Mouse (Mus musculus) central nervous system, embryonic 11.5 days (tissue): ENCODE measurements around the gene Smim24. TPM values are rescaled to one million over a fixed set of nuclear protein-coding genes. Genes with fewer than 3 reads are reported as not detected.

Experiments used
- polyA plus RNA-seq: library from polyadenylated mRNA; depleted of rRNA; stranded (reverse); fragments of >200 nt; gene quantifications from 2 replicates; pipeline ENCODE4 v1.2.3, GENCODE M21; 2012; rRNA removed

Gene Smim24
- 3.7 and 5.0 TPM in 2 replicates for polyA plus RNA-seq

GRCm38 (mm10) chr10:81392781-81393185 is at the start of gene Smim24:
Gene Smim24 (plus strand): TSS chr10:81393051.

DNA sequence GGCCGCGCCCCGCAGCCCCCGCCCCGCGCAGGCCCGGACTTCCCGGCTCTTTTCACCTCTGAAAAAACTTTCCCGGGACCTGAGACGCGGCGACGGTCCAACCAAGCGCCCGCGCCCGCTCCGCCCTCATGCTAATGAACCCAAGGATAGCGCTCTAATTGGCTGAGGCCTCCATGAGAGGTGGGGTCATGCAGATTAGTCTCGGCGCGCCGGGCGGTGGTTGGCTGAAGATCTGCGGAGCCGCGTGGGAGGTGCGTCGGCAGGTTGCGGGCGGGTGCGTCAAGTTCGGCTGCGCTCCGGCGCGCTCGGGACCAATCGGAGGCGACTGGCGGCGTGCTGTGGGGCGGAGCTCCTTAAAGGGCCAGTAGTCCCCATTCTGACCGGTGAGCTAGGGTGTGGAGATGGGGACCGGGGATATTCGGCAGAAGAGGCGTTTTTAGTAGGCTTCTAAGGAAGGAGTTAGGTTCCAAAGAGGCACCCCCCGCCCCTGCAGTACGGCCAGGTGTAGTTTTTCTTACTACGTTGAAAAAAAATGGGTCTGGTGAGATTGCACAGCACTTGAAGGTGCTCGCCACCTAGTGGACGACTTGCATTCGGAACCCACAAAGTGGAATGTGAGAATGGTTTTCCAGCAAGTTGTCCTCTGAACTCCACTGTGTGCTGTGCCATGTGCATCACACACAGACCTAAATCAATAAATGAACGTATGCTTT is 42.3 kb upstream of the Smim24 start, which contains the start of gene Hmg20b:
Hmg20b (minus strand) TSS at position 130 of the 713 bp plus-strand sequence.

DNA sequence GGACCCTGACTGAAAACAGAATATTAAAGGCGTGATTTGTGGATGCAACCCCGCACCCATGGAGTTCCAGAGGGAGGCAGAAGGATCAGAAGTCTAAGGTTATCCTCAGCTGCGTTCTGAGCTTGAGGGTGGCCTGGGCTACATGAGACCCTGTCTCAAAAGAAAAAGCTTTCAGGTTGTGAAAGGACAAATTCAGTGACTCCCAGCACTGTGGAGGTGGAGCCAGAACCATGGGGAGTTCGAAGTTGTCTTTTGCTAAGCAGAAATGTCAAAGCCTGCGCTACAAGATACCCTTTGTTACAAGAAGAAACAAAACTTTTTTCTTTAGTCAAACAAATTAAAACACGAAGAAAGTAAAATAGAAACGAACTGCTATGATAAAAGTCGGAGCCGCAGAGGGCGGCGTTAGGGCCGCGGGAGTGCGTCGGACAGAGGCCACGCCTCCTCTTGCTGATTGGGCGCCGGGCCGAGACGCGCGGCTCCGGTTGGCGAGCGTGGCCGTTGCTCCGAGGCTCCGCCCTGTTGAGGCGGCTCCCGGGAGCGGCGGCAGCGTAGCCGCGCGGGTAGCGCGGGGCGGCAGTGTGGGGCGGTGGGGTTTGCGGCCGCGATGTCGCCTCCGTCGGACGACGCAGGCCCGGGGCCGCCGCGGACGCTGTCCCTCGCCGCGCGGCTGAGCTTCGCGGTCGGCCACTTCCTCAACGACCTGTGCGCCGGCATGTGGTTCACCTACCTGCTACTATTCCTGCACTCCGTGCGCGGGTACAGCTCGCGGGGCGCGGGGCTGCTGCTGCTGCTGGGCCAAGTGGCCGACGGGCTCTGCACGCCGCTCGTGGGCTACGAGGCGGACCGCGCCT is 35.6 kb upstream of the Smim24 start, which contains the start of gene Mfsd12:
Mfsd12 (plus strand) TSS at position 501 of the 854 bp plus-strand sequence.

DNA sequence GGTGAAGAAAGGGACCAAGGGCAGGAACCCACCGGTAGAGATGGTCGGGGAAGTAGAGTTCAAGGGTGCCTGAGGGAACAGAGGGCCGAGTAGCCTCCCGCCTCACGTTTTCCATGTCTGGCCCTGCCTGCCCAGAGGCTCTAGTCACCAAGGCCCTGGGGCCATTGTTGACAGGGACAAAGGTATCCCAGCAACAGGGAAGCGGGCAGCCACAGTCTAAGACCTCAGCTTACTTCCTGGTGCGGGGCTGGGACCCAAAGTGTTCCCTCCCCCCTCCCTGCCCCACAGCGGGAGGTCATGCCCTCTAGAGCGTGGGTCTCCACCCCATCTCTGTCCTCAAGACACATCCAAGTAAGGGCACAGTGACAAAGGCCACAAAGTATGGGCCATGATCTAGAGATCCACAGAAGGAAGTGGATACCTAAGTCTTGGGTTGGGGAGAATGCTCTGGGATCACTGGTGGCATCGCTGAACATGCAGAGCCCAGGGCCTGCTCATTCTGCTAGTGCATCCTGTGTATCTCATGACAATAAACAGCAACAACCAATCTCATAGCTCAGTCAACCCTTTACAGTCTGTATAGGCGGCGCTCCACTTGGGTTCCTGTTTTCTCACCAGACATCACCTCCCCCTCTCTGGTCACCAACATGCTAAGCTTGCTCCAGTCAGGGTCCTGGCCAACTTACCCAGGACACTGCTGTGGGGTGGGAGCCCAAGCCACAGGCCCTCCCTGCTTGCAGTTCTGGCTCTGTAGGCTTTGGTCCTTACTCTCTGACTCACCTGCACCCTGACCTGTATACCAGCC is 27.0 kb upstream of the Smim24 start, which contains the start of gene 4930404N11Rik:
4930404N11Rik (minus strand) TSS at position 145 of the 805 bp plus-strand sequence.

DNA sequence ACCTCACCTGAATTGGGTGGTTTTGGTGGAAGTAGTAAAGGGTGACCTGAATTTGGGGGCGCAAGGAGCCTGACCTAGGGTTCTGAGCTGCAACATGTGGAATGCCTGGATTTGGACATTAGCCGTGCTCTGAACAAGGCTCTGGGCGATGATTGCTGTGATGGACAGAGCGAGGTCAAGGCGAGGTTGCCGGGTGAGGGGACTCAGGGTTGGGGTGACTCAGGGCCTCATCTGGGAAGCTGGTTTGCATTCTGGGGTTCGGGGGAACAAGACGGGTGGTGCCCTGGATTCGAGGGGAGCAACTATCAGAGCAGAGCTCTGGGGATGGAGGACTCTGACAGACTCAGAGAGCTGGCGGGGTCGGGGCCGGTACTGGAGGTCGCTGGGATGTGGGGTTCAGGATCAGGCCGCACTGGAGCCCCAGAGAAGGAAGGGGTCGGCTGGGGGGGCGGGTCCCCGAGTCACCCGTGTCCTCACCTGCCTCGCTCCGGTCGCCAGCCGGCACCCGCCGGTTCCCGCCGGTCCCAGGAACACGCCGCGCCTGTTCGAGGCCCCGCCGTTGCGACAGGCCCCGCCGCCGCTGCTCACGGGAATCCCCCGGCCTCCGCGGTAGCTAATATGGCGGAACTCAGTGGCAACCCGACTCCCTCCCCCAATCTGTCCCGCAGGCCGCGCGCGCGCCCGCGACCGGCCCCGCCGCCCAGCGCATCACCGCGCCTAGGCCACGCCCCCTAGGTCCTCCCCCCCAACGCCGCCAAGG is 14.9 kb upstream of the Smim24 start, which contains the start of gene Fzr1:
Fzr1 (minus strand) TSS at position 724 of the 760 bp plus-strand sequence.

DNA sequence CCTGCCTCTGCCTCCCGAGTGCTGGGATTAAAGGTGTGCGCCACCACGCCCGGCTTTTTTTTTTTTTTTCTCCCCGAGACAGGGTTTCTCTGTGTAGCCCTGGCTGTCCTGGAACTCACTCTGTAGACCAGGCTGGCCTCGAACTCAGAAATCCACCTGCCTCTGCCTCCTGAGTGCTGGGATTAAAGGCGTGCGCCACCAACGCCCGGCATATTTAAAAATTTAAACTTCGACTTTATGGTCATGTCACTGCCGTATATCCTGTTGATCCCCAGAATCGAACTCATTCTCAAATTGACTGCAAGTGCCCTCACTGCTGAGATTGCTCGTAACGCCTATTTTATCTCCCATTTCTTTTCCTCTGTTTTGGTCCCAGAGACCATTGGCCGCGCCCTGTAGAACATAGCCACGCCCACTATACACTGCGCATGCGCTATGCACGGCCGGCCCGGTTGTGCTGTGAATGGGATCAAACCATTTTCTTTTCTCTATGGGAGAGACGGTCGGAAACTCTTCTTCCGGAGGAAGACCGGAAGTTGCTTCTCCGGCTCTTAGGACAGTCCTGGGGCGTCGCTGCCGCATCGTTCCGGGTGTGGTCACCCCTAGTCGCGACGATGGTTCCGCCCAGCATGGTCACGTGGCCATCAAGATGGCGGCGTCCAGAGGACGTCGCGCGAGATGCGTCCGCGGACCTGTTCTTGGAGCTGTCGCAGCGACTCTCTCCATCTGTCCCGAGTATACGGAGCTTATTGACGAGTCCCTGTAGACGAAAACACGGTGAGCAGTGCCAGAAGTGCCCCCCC is 8.8 kb upstream of the Smim24 start, which contains the start of the genes Dohh and Gm48551:
Dohh (plus strand) TSS at position 627 of the 803 bp plus-strand sequence.
Gm48551 (plus strand) TSS at position 665 of the 803 bp plus-strand sequence.

GRCm38 (mm10) chr10:81388505-81389055 is 4.3 kb upstream of the Smim24 start, which contains the start of gene Gm48552:
Gene Gm48552 (plus strand): TSS chr10:81389005.

Other genes with a start within 250 kb of the Smim24 start
- gene Pias4, start 225.1 kb upstream of the Smim24 start, polyA plus RNA-seq = 39.5 and 41.3 TPM in 2 replicates
- 1,158 and 1,360 TPM in 2 replicates for gene Eef2, start 216.4 kb upstream of the Smim24 start, polyA plus RNA-seq
- gene Dapk3, start 210.0 kb upstream of the Smim24 start, polyA plus RNA-seq = 63.2 and 71.7 TPM in 2 replicates
- not detected in 2 replicates for gene 4930442H23Rik, start 209.2 kb upstream of the Smim24 start, polyA plus RNA-seq
- gene Nmrk2, start 191.0 kb upstream of the Smim24 start, polyA plus RNA-seq = 0.02 and 0.04 TPM in 2 replicates
- 25.0 and 36.7 TPM in 2 replicates for gene Atcay, start 162.2 kb upstream of the Smim24 start, polyA plus RNA-seq
- gene Zfr2, start 159.9 kb upstream of the Smim24 start, polyA plus RNA-seq = 16.3 and 16.6 TPM in 2 replicates
- 4.0 and 4.3 TPM in 2 replicates for gene Matk, start 140.1 kb upstream of the Smim24 start, polyA plus RNA-seq
- 91.5 and 109 TPM in 2 replicates for gene Mrpl54, start 126.1 kb upstream of the Smim24 start, polyA plus RNA-seq
- gene Apba3, start 126.1 kb upstream of the Smim24 start, polyA plus RNA-seq = 25.6 and 44.9 TPM in 2 replicates
- gene Tjp3, start 101.5 kb upstream of the Smim24 start, polyA plus RNA-seq = 2.6 and 4.2 TPM in 2 replicates
- 84.4 and 91.7 TPM in 2 replicates for gene Pip5k1c, start 100.1 kb upstream of the Smim24 start, polyA plus RNA-seq
- 50.3 and 63.1 TPM in 2 replicates for gene Cactin, start 71.9 kb upstream of the Smim24 start, polyA plus RNA-seq
- gene Tbxa2r, start 64.3 kb upstream of the Smim24 start, polyA plus RNA-seq = 2.4 and 3.1 TPM in 2 replicates
- 0.04 and 0.06 TPM in 2 replicates for gene Gipc3, start 49.8 kb upstream of the Smim24 start, polyA plus RNA-seq
- gene Hmg20b, start 42.6 kb upstream of the Smim24 start, polyA plus RNA-seq = 116 and 139 TPM in 2 replicates
- gene Mfsd12, start 35.6 kb upstream of the Smim24 start, polyA plus RNA-seq = 8.6 and 9.0 TPM in 2 replicates
- gene 4930404N11Rik, start 27.2 kb upstream of the Smim24 start, polyA plus RNA-seq = 0.28 and 0.31 TPM in 2 replicates
- 91.8 and 113 TPM in 2 replicates for gene Fzr1, start 14.5 kb upstream of the Smim24 start, polyA plus RNA-seq
- gene Dohh, start 8.6 kb upstream of the Smim24 start, polyA plus RNA-seq = 56.2 and 57.9 TPM in 2 replicates
- 3.9 and 4.3 TPM in 2 replicates for gene Gm48551, start 8.6 kb upstream of the Smim24 start, polyA plus RNA-seq
- 5.2 and 8.2 TPM in 2 replicates for gene Gm48552, start 4.0 kb upstream of the Smim24 start, polyA plus RNA-seq
- gene Nfic, start 62.6 kb downstream of the Smim24 start, polyA plus RNA-seq = 7.8 and 12.5 TPM in 2 replicates
- 45.0 and 50.2 TPM in 2 replicates for gene Celf5, start 89.7 kb downstream of the Smim24 start, polyA plus RNA-seq
- 129 and 153 TPM in 2 replicates for gene Ncln, start 103.3 kb downstream of the Smim24 start, polyA plus RNA-seq
- gene S1pr4, start 107.1 kb downstream of the Smim24 start, polyA plus RNA-seq = 0.42 and 0.56 TPM in 2 replicates
- gene Gna15, start 131.2 kb downstream of the Smim24 start, polyA plus RNA-seq = 0.88 and 0.98 TPM in 2 replicates
- gene Gna11, start 152.1 kb downstream of the Smim24 start, polyA plus RNA-seq = 69.9 and 81.3 TPM in 2 replicates
- 265 and 396 TPM in 2 replicates for gene Aes, start 166.4 kb downstream of the Smim24 start, polyA plus RNA-seq
- 27.1 and 71.8 TPM in 2 replicates for gene Tle2, start 181.5 kb downstream of the Smim24 start, polyA plus RNA-seq
- gene Tle6, start 208.0 kb downstream of the Smim24 start, polyA plus RNA-seq = 6.1 and 12.0 TPM in 2 replicates
- 5.0 and 6.4 TPM in 2 replicates for gene BC025920, start 213.2 kb downstream of the Smim24 start, polyA plus RNA-seq
- 64.8 and 65.0 TPM in 2 replicates for gene Sirt6, start 234.7 kb downstream of the Smim24 start, polyA plus RNA-seq
- 28.3 and 39.4 TPM in 2 replicates for gene Ankrd24, start 235.5 kb downstream of the Smim24 start, polyA plus RNA-seq